Mouse (Mus musculus) megakaryocyte, embryonic 14.5 days (primary cell): ENCODE measurements around the gene Dmrt3.

ENCODE experiments used
- FLI1 ChIP-seq: IDR thresholded peaks from 2 replicates; pipeline ENCODE4 v1.6.1; 2012; ENCODE audit warnings: low read length, inconsistent platforms, mixed read lengths
- GATA1 ChIP-seq: IDR thresholded peaks from 3 replicates; pipeline ENCODE4 v1.6.1; 2012; ENCODE audit warnings: mixed read lengths, low read length, inconsistent platforms, borderline replicate concordance

DNA sequence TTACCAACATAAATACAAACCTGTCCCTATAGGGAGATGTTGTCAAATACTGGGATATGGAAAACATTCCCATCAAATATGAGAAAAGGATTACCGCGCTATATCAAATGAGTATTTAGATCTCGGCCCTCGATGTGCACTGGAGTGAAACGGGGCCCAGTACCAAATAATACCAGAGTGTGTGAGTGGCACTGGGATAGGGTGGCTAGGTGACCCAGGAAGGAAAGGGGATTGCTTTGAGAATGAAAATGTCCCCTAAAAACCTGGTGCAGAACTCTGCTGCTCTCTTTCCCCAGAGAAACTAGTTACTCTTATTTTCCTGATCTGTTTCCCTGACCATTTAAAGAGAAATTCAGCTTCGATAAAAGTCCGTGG lies 1.9 kb upstream of the Dmrt3 start:
- TF ChIP-seq GATA1 (no peak), FLI1 (no peak)
